Mouse (Mus musculus) kidney, embryonic 15.5 days (tissue): ENCODE measurements around the gene Abhd15. TPM values are rescaled to one million over a fixed set of nuclear protein-coding genes. Genes with fewer than 3 reads are reported as not detected.

ENCODE experiments used
- ATAC-seq: fragments of 200-750 bp; cut with Nextera tagmentation; replicated peaks from 2 replicates; pipeline ENCODE4 v1.8.0; 2017; ENCODE audit warnings: moderate TSS enrichment; ENCODE audit not compliant: low FRiP score
- H3K27ac ChIP-seq: fragments of 300-500 bp; sonication (generic); 2 replicates; pipeline ENCODE4 v1.5.1; 2015; ENCODE audit warnings: mild to moderate bottlenecking, inconsistent platforms
- H3K27me3 ChIP-seq: fragments of 300-500 bp; sonication (generic); 2 replicates; pipeline ENCODE4 v1.6.1; 2015; ENCODE audit warnings: inconsistent platforms
- H3K36me3 ChIP-seq: fragments of 300-500 bp; sonication (generic); 2 replicates; pipeline ENCODE4 v1.6.1; 2015; ENCODE audit warnings: inconsistent platforms
- H3K4me1 ChIP-seq: fragments of 300-500 bp; sonication (generic); 2 replicates; pipeline ENCODE4 v1.6.1; 2015; ENCODE audit warnings: inconsistent platforms
- H3K4me2 ChIP-seq: fragments of 300-500 bp; sonication (generic); 2 replicates; pipeline ENCODE4 v1.6.1; 2015; ENCODE audit warnings: moderate library complexity, mild to moderate bottlenecking, inconsistent platforms
- H3K4me3 ChIP-seq: fragments of 300-500 bp; sonication (generic); replicated peaks from 2 replicates; pipeline ENCODE4 v1.5.1; 2015; ENCODE audit warnings: mild to moderate bottlenecking, inconsistent platforms
- H3K9ac ChIP-seq: fragments of 300-500 bp; sonication (generic); 2 replicates; pipeline ENCODE4 v1.6.1; 2015; ENCODE audit warnings: mild to moderate bottlenecking, inconsistent platforms
- H3K9me3 ChIP-seq: fragments of 300-500 bp; sonication (generic); replicated peaks from 2 replicates; pipeline ENCODE4 v1.6.1; 2016; ENCODE audit warnings: inconsistent platforms
- WGBS: fragments of 180-500 bp; shearing (Covaris S2); methylation state at CpG from one replicate; pipeline ENCODE4 v1.1.7; 2015; ENCODE audit warnings: mixed read lengths; 5-methylcytosine and 5-hydroxymethylcytosine counted together
- polyA plus RNA-seq: library from polyadenylated mRNA; unstranded; fragments of >200 nt; fragmentation: Nextera tagmentation; extraction: Ambion mirVana; gene quantifications from 2 replicates; pipeline ENCODE4 v1.2.1, GENCODE M21; 2015

Gene Abhd15
- polyA plus RNA-seq, 1 experiment from 2014 or later: 1.9 TPM

GRCm38 (mm10) chr11:77486798-77487197 lies 28.1 kb upstream of the Abhd15 start:
- Histone ChIP-seq H3K36me3 (no peaks in the 10 kb centered on the region), H3K27me3 (no peaks in the 10 kb centered on the region), H3K4me2 (0 out of 2 replicates have a peak overlapping the region, but pooled peaks have one; percentile 13), H3K4me1 (peaks cover 71% of the 10 kb centered on the region), H3K9ac (no peak overlapping the region), H3K27ac (no peak overlapping the region), H3K9me3 (no peaks in the 10 kb centered on the region), H3K4me3 (no peak overlapping the region)
- 70% methylated on average over 5 of the region's 5 CpGs for WGBS
- no peak for ATAC-seq

DNA sequence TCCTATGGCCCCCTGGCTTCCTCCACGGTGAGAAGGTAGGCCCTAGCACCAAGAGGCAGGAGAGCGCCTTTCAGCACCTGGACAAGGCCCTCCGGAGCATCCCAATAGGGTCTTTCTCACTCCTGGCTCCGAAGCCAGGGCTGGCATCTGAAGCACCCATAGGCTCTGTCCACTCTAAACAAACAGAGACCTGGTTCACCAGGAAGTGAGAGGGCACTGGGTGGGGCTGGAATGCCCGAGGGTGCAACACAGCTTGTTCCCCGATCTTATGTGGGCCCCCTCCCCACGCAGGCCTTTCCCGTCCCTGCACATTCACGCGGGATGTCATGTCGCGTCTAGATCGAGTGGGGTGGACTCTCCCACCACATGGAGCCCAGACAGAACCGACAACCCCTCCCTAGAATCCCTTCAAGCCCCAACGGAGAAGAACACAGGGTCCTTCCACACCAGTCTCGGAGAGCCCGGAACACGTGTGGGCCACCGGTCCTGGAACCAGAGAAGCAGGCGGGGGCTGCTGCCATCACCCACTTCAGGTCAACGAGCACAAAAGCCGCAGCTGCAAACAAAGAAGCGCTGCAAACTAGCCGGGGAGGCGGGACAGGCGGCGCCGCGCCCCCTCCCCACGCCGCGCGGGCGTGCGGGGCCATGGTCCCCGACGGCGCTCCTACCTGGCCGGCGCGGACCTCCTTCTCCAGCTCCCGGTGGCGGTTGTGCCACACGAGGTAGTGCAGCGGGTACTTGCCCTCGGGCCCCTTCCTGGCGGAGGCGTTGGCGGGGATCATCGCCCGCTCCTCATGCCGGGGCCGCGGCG lies 25.9 kb upstream of the Abhd15 start:
- WGBS: 2% methylated on average over 55 of the region's 55 CpGs
- Histone ChIP-seq H3K4me2 (peak overlapping the region; percentile 99), H3K9me3 (no peaks in the 10 kb centered on the region), H3K4me1 (peaks cover 74% of the 10 kb centered on the region), H3K36me3 (no peaks in the 10 kb centered on the region), H3K27ac (no peak overlapping the region), H3K4me3 (peak overlapping the region; percentile 89), H3K9ac (peak overlapping the region; percentile 89), H3K27me3 (no peaks in the 10 kb centered on the region)
- ATAC-seq: no peak

GRCm38 (mm10) chr11:77489591-77490235 lies 25.2 kb upstream of the Abhd15 start, which contains the start of gene Ankrd13b:
TSS of gene Ankrd13b (minus strand) at chr11:77489678.
- Histone ChIP-seq H3K9ac (peak within 1 kb of the TSS; percentile 89), H3K9me3 (no peaks in the 10 kb centered on the region), H3K4me1 (peaks cover 82% of the 10 kb centered on the region), H3K27ac (peak within 1 kb of the TSS; percentile 68; the same call in 1 of the 2 replicates), H3K4me3 (peak within 1 kb of the TSS; percentile 98), H3K36me3 (no peaks in the 10 kb centered on the region), H3K4me2 (peak within 1 kb of the TSS; percentile 99), H3K27me3 (no peaks in the 10 kb centered on the region)
- under 1% methylated on average over 66 of the region's 87 CpGs for WGBS
- ATAC-seq: peak; percentile 47

GRCm38 (mm10) chr11:77490451-77490850 lies 24.5 kb upstream of the Abhd15 start:
- peak overlapping the region; percentile 98 for H3K4me3 ChIP-seq
- no peak for ATAC-seq
- H3K36me3 ChIP-seq: no peaks in the 10 kb centered on the region
- H3K4me1 ChIP-seq: peaks cover 83% of the 10 kb centered on the region
- no peaks in the 10 kb centered on the region for H3K27me3 ChIP-seq
- H3K27ac ChIP-seq: peak overlapping the region; percentile 94; the same call in 1 of the 2 replicates
- H3K9me3 ChIP-seq: no peaks in the 10 kb centered on the region
- H3K4me2 ChIP-seq: peak overlapping the region; percentile 99
- no peak overlapping the region for H3K9ac ChIP-seq
- WGBS: 64% methylated on average over 6 of the region's 6 CpGs

GRCm38 (mm10) chr11:77491123-77491501 lies 23.8 kb upstream of the Abhd15 start:
- 0 out of 2 replicates have a peak, but pooled peaks cover 3% of the 10 kb centered on the region for H3K36me3 ChIP-seq
- peak overlapping the region; percentile 94 for H3K27ac ChIP-seq
- peaks cover 83% of the 10 kb centered on the region for H3K4me1 ChIP-seq
- ATAC-seq: peak; percentile 65
- H3K4me2 ChIP-seq: peak overlapping the region; percentile 99
- no peaks in the 10 kb centered on the region for H3K27me3 ChIP-seq
- peak overlapping the region; percentile 98 for H3K4me3 ChIP-seq
- H3K9me3 ChIP-seq: no peaks in the 10 kb centered on the region
- under 1% methylated on average over 13 of the region's 13 CpGs for WGBS
- H3K9ac ChIP-seq: peak overlapping the region; percentile 96

DNA sequence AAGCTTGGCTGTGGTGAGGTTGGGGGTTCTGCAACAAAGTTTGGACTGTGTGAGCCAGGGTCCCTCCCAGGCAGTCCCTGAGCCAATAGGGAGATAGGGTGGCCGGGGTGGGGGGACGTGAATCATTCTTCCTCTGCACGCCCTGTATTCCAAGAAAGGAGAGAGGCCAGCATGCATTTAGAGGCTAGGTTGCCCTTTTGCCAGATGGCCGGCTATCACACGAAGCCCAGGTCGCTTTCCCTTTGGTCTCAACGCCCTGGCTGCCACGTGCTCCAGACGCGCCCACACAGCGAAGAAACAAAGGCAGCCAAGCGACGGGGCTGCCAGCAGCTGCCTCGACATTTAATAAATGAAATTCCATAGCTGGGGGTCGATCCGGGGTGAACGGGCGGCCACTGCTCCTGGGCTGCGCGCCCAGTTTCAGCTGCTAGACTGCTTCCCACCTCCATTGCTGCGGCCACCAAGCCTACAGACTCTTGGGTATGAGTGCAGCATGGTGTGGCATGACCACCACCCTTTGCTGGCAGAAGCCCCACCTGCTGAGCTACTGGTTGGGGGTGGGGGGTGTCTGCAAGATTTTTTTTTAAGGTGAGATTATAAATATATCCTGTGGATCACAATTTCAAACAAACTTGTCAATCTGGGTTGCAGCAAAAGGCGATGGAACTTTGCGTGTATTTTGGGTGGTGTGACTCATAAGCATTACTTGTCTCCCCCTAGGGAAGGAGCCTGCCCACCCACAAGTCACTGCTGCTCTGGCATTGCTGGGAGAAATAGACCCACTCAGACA lies 23.2 kb upstream of the Abhd15 start:
- Histone ChIP-seq H3K27ac (peak overlapping the region; percentile 94), H3K9me3 (no peaks in the 10 kb centered on the region), H3K4me1 (peaks cover 83% of the 10 kb centered on the region), H3K4me3 (peak overlapping the region; percentile 98), H3K4me2 (peak overlapping the region; percentile 99), H3K27me3 (no peaks in the 10 kb centered on the region), H3K9ac (peak overlapping the region; percentile 96), H3K36me3 (0 out of 2 replicates have a peak, but pooled peaks cover 3% of the 10 kb centered on the region)
- under 1% methylated on average over 23 of the region's 23 CpGs for WGBS
- ATAC-seq: peak; percentile 69

DNA sequence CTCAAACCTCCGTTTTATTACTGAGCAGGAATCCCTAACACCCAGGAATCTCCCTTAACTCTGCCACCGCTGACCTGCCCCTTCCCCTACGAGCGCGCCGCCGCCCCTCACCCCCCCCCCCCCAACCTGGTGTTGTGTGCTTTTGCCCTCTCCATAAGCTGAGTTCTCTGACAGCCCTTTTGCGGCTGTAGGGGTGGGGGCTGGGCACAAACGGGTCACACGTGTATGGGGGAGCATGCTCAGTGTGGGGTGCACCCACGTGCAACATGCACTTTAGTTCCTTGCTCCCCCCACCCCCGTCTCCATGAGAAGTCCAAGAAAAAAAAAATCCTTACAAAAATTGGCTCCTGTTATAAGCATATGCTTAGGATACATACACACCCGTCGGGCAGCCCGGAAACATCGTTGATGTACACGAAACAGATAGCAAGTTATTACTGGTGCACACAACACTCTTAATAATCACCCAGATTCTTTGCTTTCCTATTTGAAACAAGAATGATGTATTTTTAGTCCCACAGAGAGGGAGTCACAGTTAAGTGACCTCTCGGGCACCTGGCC lies 22.5 kb upstream of the Abhd15 start:
- ATAC-seq: no peak
- Histone ChIP-seq H3K9ac (peak overlapping the region; percentile 96), H3K27ac (peak overlapping the region; percentile 94), H3K27me3 (no peaks in the 10 kb centered on the region), H3K9me3 (no peaks in the 10 kb centered on the region), H3K4me2 (peak overlapping the region; percentile 99), H3K4me3 (peak overlapping the region; percentile 98), H3K4me1 (peaks cover 83% of the 10 kb centered on the region), H3K36me3 (0 out of 2 replicates have a peak, but pooled peaks cover 3% of the 10 kb centered on the region)
- under 1% methylated on average over 18 of the region's 18 CpGs for WGBS

DNA sequence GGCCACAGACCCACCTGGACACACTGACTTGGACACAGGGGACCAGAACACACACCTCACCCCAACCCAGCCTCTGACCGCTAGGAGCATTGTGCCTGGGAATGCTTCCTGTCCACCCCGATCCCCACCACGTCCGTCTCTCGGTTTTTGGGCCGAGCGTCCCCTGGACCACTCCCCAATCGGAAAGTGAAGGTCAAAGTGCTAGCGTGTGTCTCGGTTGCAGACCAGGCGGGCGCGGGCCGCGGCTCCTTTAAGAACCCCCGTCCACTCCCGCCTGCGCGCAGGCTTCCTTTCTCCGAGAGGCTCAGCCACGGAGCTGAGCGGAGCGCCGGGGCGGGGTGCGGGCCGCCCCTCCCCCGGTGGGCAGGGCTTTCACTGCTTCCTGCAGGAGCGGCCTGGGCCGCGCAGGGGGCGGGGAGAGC lies 22.0 kb upstream of the Abhd15 start:
- no peaks in the 10 kb centered on the region for H3K27me3 ChIP-seq
- ATAC-seq: peak; percentile 69
- peak overlapping the region; percentile 99 for H3K4me2 ChIP-seq
- H3K36me3 ChIP-seq: 0 out of 2 replicates have a peak, but pooled peaks cover 3% of the 10 kb centered on the region
- H3K4me1 ChIP-seq: peaks cover 83% of the 10 kb centered on the region
- peak overlapping the region; percentile 94 for H3K27ac ChIP-seq
- H3K9me3 ChIP-seq: no peaks in the 10 kb centered on the region
- WGBS: 0% methylated on average over 28 of the region's 32 CpGs
- peak overlapping the region; percentile 96 for H3K9ac ChIP-seq
- H3K4me3 ChIP-seq: peak overlapping the region; percentile 98

- Histone ChIP-seq H3K4me2 (peak within 1 kb of the TSS; percentile 99), H3K27me3 (no peaks in the 10 kb centered on the region), H3K9ac (peak within 1 kb of the TSS; percentile 96), H3K9me3 (no peaks in the 10 kb centered on the region), H3K4me3 (peak within 1 kb of the TSS; percentile 98), H3K4me1 (peaks cover 83% of the 10 kb centered on the region), H3K27ac (peak within 1 kb of the TSS; percentile 94), H3K36me3 (0 out of 2 replicates have a peak, but pooled peaks cover 3% of the 10 kb centered on the region)
- WGBS: 2% methylated on average over 41 of the region's 74 CpGs
- peak; percentile 1 for ATAC-seq
These were observed 21.2 kb upstream of the Abhd15 start, which contains the start of gene Git1 for GRCm38 (mm10) chr11:77493512-77494343. TSS of gene Git1 (plus strand) at chr11:77493562.

DNA sequence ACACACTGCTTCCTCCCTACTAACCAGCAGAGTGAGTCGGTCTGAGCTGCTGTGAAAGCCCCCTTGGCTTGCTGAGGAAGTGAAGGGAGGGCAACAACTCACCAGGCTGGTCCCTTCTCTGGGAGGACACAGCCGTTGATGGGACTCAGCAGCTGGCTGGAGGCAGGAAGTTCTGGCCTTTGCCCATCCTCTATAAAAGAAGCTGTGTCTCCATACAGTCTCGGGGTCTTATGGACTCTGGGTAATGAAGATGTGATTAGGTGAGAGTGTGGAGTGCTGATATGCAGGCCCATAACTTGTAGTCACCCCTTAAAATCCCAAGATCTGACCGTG lies 20.6 kb upstream of the Abhd15 start:
- H3K4me2 ChIP-seq: peak overlapping the region; percentile 85
- H3K9ac ChIP-seq: peak overlapping the region; percentile 96
- H3K36me3 ChIP-seq: peaks cover 5% of the 10 kb centered on the region
- WGBS: 22% methylated on average over 4 of the region's 4 CpGs
- peaks cover 80% of the 10 kb centered on the region for H3K4me1 ChIP-seq
- H3K27me3 ChIP-seq: no peaks in the 10 kb centered on the region
- peak overlapping the region; percentile 93 for H3K27ac ChIP-seq
- no peaks in the 10 kb centered on the region for H3K9me3 ChIP-seq
- H3K4me3 ChIP-seq: peak overlapping the region; percentile 98
- ATAC-seq: no peak
